Mouse (Mus musculus): ENCODE measurements around the gene Phactr1. TPM values are rescaled to one million over a fixed set of nuclear protein-coding genes. Genes with fewer than 3 reads are reported as not detected.
A peak's percentile ranks its signal among the peaks of the same experiment; 100 is the strongest.

Gene Phactr1
- polyA plus RNA-seq, 1 experiment from 2014 or later, result 6.8 TPM

- H3K9me3 ChIP-seq (ENCODE audit: control insufficient read depth), result no peaks in the 10 kb centered on the region
- H3K4me2 ChIP-seq (replicated peaks; ENCODE audit: low read depth), result no peak overlapping the region
- ATAC-seq, result no peak
- no peaks in the 10 kb centered on the region for H3K27me3 ChIP-seq (replicated peaks; ENCODE audit: control insufficient read depth, insufficient read depth, low read length)
- no peak for TF ChIP-seq CTCF (IDR thresholded peaks at IDR 0.05; ENCODE audit: low read depth)
- no peaks in the 10 kb centered on the region for H3K36me3 ChIP-seq (ENCODE audit: control insufficient read depth, insufficient read depth)
- no peak overlapping the region for H3K9ac ChIP-seq (ENCODE audit: low read depth, low read length)
- no peaks in the 10 kb centered on the region for H3K4me1 ChIP-seq (replicated peaks; ENCODE audit: control insufficient read depth, insufficient read depth, low read length)
- H3K4me3 ChIP-seq (ENCODE audit: low read depth, low read length), result no peak overlapping the region
- 71% methylated on average over 2 of the region's 2 CpGs for WGBS
- no peak overlapping the region for H3K27ac ChIP-seq (ENCODE audit: low read depth, low read length)
Observed at GRCm38 (mm10) chr13:42774040-42774439, 93.6 kb downstream of the Phactr1 start.

- Histone ChIP-seq H3K4me3 (ENCODE audit: low read depth, low read length) (no peak overlapping the region), H3K9me3 (ENCODE audit: control insufficient read depth) (no peaks in the 10 kb centered on the region), H3K27me3 (replicated peaks; ENCODE audit: control insufficient read depth, insufficient read depth, low read length) (no peaks in the 10 kb centered on the region), H3K27ac (ENCODE audit: low read depth, low read length) (no peak overlapping the region), H3K4me1 (replicated peaks; ENCODE audit: control insufficient read depth, insufficient read depth, low read length) (no peaks in the 10 kb centered on the region), H3K36me3 (ENCODE audit: control insufficient read depth, insufficient read depth) (no peaks in the 10 kb centered on the region), H3K9ac (ENCODE audit: low read depth, low read length) (no peak overlapping the region), H3K4me2 (replicated peaks; ENCODE audit: low read depth) (no peak overlapping the region)
- ATAC-seq, result no peak
- 88% methylated on average over 13 of the region's 13 CpGs for WGBS
- TF ChIP-seq CTCF (IDR thresholded peaks at IDR 0.05; ENCODE audit: low read depth), result no peak
Observed at GRCm38 (mm10) chr13:42782151-42782550, 101.7 kb downstream of the Phactr1 start.

GRCm38 (mm10) chr13:42789221-42789620 lies 108.8 kb downstream of the Phactr1 start:
- 87% methylated on average over 13 of the region's 13 CpGs for WGBS
- H3K4me1 ChIP-seq (replicated peaks; ENCODE audit: control insufficient read depth, insufficient read depth, low read length), result no peaks in the 10 kb centered on the region
- H3K27ac ChIP-seq (ENCODE audit: low read depth, low read length), result no peak overlapping the region
- H3K9me3 ChIP-seq (ENCODE audit: control insufficient read depth), result no peaks in the 10 kb centered on the region
- ATAC-seq, result no peak
- no peak overlapping the region for H3K4me3 ChIP-seq (ENCODE audit: low read depth, low read length)
- no peaks in the 10 kb centered on the region for H3K36me3 ChIP-seq (ENCODE audit: control insufficient read depth, insufficient read depth)
- no peak overlapping the region for H3K9ac ChIP-seq (ENCODE audit: low read depth, low read length)
- peak; percentile 15; the same call in 1 of the 2 replicates for TF ChIP-seq CTCF (IDR thresholded peaks at IDR 0.05; ENCODE audit: low read depth)
- H3K27me3 ChIP-seq (replicated peaks; ENCODE audit: control insufficient read depth, insufficient read depth, low read length), result no peaks in the 10 kb centered on the region
- H3K4me2 ChIP-seq (replicated peaks; ENCODE audit: low read depth), result no peak overlapping the region

GRCm38 (mm10) chr13:42792279-42792678 lies 111.9 kb downstream of the Phactr1 start:
- ATAC-seq, result no peak
- no peak overlapping the region for H3K4me3 ChIP-seq (ENCODE audit: low read depth, low read length)
- H3K4me1 ChIP-seq (replicated peaks; ENCODE audit: control insufficient read depth, insufficient read depth, low read length), result no peaks in the 10 kb centered on the region
- H3K9ac ChIP-seq (ENCODE audit: low read depth, low read length), result no peak overlapping the region
- 18% methylated on average over 8 of the region's 8 CpGs for WGBS
- H3K36me3 ChIP-seq (ENCODE audit: control insufficient read depth, insufficient read depth), result no peaks in the 10 kb centered on the region
- no peak overlapping the region for H3K27ac ChIP-seq (ENCODE audit: low read depth, low read length)
- no peaks in the 10 kb centered on the region for H3K27me3 ChIP-seq (replicated peaks; ENCODE audit: control insufficient read depth, insufficient read depth, low read length)
- no peaks in the 10 kb centered on the region for H3K9me3 ChIP-seq (ENCODE audit: control insufficient read depth)
- peak; percentile 86 for TF ChIP-seq CTCF (IDR thresholded peaks at IDR 0.05; ENCODE audit: low read depth)
- peak overlapping the region; percentile 27 for H3K4me2 ChIP-seq (replicated peaks; ENCODE audit: low read depth)

GRCm38 (mm10) chr13:42800523-42800922 lies 120.1 kb downstream of the Phactr1 start:
- H3K27me3 ChIP-seq (replicated peaks; ENCODE audit: control insufficient read depth, insufficient read depth, low read length), result 0 out of 2 replicates have a peak, but pooled peaks cover 4% of the 10 kb centered on the region
- no peaks in the 10 kb centered on the region for H3K36me3 ChIP-seq (ENCODE audit: control insufficient read depth, insufficient read depth)
- H3K4me1 ChIP-seq (replicated peaks; ENCODE audit: control insufficient read depth, insufficient read depth, low read length), result no peaks in the 10 kb centered on the region
- H3K9ac ChIP-seq (ENCODE audit: low read depth, low read length), result no peak overlapping the region
- no peak overlapping the region for H3K4me3 ChIP-seq (ENCODE audit: low read depth, low read length)
- ATAC-seq, result no peak
- no peaks in the 10 kb centered on the region for H3K9me3 ChIP-seq (ENCODE audit: control insufficient read depth)
- no peak overlapping the region for H3K4me2 ChIP-seq (replicated peaks; ENCODE audit: low read depth)
- H3K27ac ChIP-seq (ENCODE audit: low read depth, low read length), result no peak overlapping the region
- no peak for TF ChIP-seq CTCF (IDR thresholded peaks at IDR 0.05; ENCODE audit: low read depth)
- WGBS, result 70% methylated on average over 6 of the region's 6 CpGs

GRCm38 (mm10) chr13:42804314-42804713 lies 123.9 kb downstream of the Phactr1 start:
- Histone ChIP-seq H3K9ac (ENCODE audit: low read depth, low read length) (no peak overlapping the region), H3K36me3 (ENCODE audit: control insufficient read depth, insufficient read depth) (no peaks in the 10 kb centered on the region), H3K4me3 (ENCODE audit: low read depth, low read length) (no peak overlapping the region), H3K4me1 (replicated peaks; ENCODE audit: control insufficient read depth, insufficient read depth, low read length) (no peaks in the 10 kb centered on the region), H3K27ac (ENCODE audit: low read depth, low read length) (no peak overlapping the region), H3K27me3 (replicated peaks; ENCODE audit: control insufficient read depth, insufficient read depth, low read length) (0 out of 2 replicates have a peak, but pooled peaks cover 4% of the 10 kb centered on the region), H3K4me2 (replicated peaks; ENCODE audit: low read depth) (no peak overlapping the region), H3K9me3 (ENCODE audit: control insufficient read depth) (no peaks in the 10 kb centered on the region)
- no peak for TF ChIP-seq CTCF (IDR thresholded peaks at IDR 0.05; ENCODE audit: low read depth)
- 61% methylated on average over 9 of the region's 9 CpGs for WGBS
- ATAC-seq, result no peak

- TF ChIP-seq CTCF (IDR thresholded peaks at IDR 0.05; ENCODE audit: low read depth), result no peak
- no peaks in the 10 kb centered on the region for H3K4me1 ChIP-seq (replicated peaks; ENCODE audit: control insufficient read depth, insufficient read depth, low read length)
- no peak overlapping the region for H3K4me3 ChIP-seq (ENCODE audit: low read depth, low read length)
- no peaks in the 10 kb centered on the region for H3K9me3 ChIP-seq (ENCODE audit: control insufficient read depth)
- H3K36me3 ChIP-seq (ENCODE audit: control insufficient read depth, insufficient read depth), result no peaks in the 10 kb centered on the region
- H3K27me3 ChIP-seq (replicated peaks; ENCODE audit: control insufficient read depth, insufficient read depth, low read length), result no peaks in the 10 kb centered on the region
- H3K27ac ChIP-seq (ENCODE audit: low read depth, low read length), result no peak overlapping the region
- 19% methylated on average over 7 of the region's 7 CpGs for WGBS
- H3K9ac ChIP-seq (ENCODE audit: low read depth, low read length), result no peak overlapping the region
- no peak overlapping the region for H3K4me2 ChIP-seq (replicated peaks; ENCODE audit: low read depth)
- ATAC-seq, result no peak
Observed at GRCm38 (mm10) chr13:42812762-42813161, 132.3 kb downstream of the Phactr1 start.

Data from intestine, postnatal 0 days (tissue).